Mouse (Mus musculus) thymus, adult 2 months (tissue): ENCODE data around the gene Kcne4.

Experiments used
- CTCF ChIP-seq: fragments of 200-500 bp; IDR thresholded peaks from 2 replicates; pipeline ENCODE4 v1.5.1; 2012; ENCODE audit warnings: mild to moderate bottlenecking, control low read depth, low read length, moderate library complexity, borderline replicate concordance; ENCODE audit not compliant: control insufficient read depth, poor library complexity, insufficient read depth; ENCODE audit errors: extremely low read depth
- POLR2A ChIP-seq: fragments of 200-500 bp; IDR thresholded peaks from 2 replicates; pipeline ENCODE4 v1.6.1; 2012; ENCODE audit warnings: mild to moderate bottlenecking, low read length, control low read depth, moderate library complexity; ENCODE audit not compliant: control insufficient read depth, poor library complexity, insufficient read depth; ENCODE audit errors: extremely low read depth

- TF ChIP-seq CTCF, result no peak
- no peak for TF ChIP-seq POLR2A
Measured at GRCm38 (mm10) chr1:78825246-78825645, 8.7 kb downstream of the Kcne4 start.
